Mouse (Mus musculus): ENCODE data around the gene Olfr786. TPM values are rescaled to one million over a fixed set of nuclear protein-coding genes. Genes with fewer than 3 reads are reported as not detected.

Gene Olfr786
- not detected in 2 replicates for polyA plus RNA-seq (2016; fragmentation: Nextera tagmentation; extraction: Ambion mirVana)

DNA sequence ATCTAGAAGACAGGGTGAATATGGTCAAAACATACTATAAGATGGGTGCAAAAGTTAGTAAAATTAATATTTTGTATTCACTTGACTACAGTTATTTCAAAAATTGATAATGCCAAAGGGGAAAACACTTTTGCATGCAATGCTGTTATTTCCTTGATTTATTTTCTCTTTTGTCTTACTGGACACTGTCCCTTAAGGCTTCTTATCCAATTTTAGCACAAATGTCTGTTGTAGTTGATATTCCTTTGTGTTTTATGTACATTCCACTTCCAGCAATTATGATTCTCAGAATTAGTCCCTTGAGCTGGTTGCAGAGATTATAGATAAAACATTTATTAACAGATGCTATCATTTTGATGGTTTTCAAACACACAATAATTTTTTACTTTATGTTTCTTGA is at the start of gene Olfr786:
Gene Olfr786, plus strand, starts transcription at position 301 of the 400 bp plus-strand sequence.
- H3K4me3 ChIP-seq, result no peak within 1 kb of the TSS

DNA sequence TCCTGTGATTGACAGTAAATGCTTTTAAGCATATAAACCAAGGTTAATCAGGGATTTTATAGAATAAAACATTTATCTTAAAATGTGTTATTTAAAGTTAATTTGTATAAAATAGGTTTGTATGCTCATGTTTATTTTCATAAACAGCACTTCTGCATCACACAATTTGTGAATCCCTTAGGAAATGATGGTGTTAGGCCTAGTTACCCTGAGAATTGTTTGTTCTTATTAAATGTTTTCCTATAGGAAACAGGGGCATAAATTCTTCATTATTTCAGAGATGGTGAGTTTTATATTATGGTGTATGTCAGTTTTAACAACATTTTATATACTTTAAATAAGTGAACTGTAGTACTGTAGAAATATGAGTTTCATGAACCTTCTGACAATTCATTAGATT is 43.3 kb upstream of the Olfr786 start, which contains the start of gene Olfr784:
Gene Olfr784, plus strand, starts transcription at position 301 of the 400 bp plus-strand sequence.
- Histone ChIP-seq H3K4me1 (no peaks in the 10 kb centered on the region), H3K4me3 (no peak within 1 kb of the TSS), H3K27me3 (replicated peaks; ENCODE audit: low read depth, poor library complexity, severe bottlenecking) (no peaks in the 10 kb centered on the region), H3K36me3 (replicated peaks) (no peaks in the 10 kb centered on the region), H3K9me3 (no peaks in the 10 kb centered on the region), H3K27ac (replicated peaks) (no peak within 1 kb of the TSS)
- DNase-seq (ENCODE audit: low spot score), result no peak

More for the DNA sequence above, at the start of gene Olfr786:
- H3K36me3 ChIP-seq (replicated peaks), result no peaks in the 10 kb centered on the region
- H3K4me1 ChIP-seq, result no peaks in the 10 kb centered on the region
- H3K27ac ChIP-seq (replicated peaks), result no peak within 1 kb of the TSS
- no peaks in the 10 kb centered on the region for H3K9me3 ChIP-seq
- H3K27me3 ChIP-seq (replicated peaks; ENCODE audit: low read depth, poor library complexity, severe bottlenecking), result no peaks in the 10 kb centered on the region
- DNase-seq (ENCODE audit: low spot score), result no peak

DNA sequence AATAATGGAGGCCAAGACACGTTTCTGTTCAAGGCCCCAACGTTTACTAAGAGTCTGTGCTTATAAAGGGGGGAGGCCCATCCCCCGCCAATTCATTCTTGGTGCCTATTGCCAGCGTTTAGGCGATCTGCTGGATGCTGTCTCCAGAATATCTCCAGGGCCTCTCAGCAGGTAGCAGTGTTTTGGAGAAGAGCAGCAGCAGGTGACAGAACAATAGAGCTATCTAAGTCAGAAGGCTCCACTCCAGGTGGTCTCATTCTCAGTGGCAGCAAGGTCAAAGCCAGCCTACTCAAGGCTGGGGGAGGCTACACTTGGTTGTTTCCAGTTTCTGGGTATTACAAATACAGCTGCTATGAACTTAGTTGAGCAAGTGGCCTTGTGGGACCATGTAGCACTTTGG is 26.2 kb upstream of the Olfr786 start:
- Histone ChIP-seq H3K27me3 (replicated peaks; ENCODE audit: low read depth, poor library complexity, severe bottlenecking) (no peaks in the 10 kb centered on the region), H3K36me3 (replicated peaks) (no peaks in the 10 kb centered on the region), H3K27ac (replicated peaks) (no peak overlapping the region), H3K4me1 (no peaks in the 10 kb centered on the region), H3K9me3 (no peaks in the 10 kb centered on the region), H3K4me3 (no peak overlapping the region)
- DNase-seq (ENCODE audit: low spot score), result no peak
- WGBS, result 47% methylated on average over 5 of the region's 5 CpGs

DNA sequence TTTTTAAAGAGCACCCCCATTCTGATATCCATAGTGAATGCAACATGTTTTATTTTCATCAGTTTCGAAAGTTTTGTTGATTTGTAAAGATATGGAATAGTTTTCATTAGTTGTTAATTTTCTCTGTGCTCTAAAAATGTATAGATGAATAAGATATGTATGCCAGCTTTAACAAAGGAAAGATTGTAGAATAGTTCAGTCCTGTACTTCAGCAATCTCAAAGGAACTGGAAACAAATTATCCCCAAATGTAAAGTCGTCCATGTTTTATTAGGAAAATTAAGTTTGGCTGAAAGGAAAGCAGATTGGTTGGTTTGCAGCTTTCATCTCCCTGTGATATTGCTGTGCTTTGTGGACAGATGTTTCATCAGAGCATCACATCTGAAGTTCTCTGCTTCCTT is 22.0 kb upstream of the Olfr786 start, which contains the start of gene Olfr785:
Gene Olfr785, plus strand, starts transcription at position 301 of the 400 bp plus-strand sequence.
- Histone ChIP-seq H3K4me3 (no peak within 1 kb of the TSS), H3K9me3 (no peaks in the 10 kb centered on the region), H3K36me3 (replicated peaks) (no peaks in the 10 kb centered on the region), H3K4me1 (no peaks in the 10 kb centered on the region), H3K27me3 (replicated peaks; ENCODE audit: low read depth, poor library complexity, severe bottlenecking) (no peaks in the 10 kb centered on the region), H3K27ac (replicated peaks) (no peak within 1 kb of the TSS)
- 85% methylated on average over 2 of the region's 2 CpGs for WGBS
- no peak for DNase-seq (ENCODE audit: low spot score)

DNA sequence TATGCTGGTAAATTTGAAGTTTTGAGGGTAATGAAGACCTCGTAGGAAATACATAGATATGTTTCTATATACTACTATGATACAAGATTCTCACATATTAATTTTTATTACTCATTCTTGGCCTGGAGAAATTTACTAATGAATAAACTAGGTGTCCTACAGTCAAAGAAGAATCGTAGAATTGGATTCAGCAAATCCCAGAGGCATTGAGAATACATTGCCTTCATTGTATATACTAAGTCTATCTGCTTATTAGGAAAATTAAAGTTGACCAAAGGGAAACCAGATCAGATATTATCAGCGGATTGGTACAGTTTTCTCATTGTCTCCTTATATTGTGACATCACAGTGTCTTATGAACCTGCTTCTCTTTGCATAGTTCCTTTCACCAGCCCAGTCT is 34.5 kb downstream of the Olfr786 start, which contains the start of gene Olfr787:
Gene Olfr787, plus strand, starts transcription at position 301 of the 400 bp plus-strand sequence.
- Histone ChIP-seq H3K27me3 (replicated peaks; ENCODE audit: low read depth, poor library complexity, severe bottlenecking) (no peaks in the 10 kb centered on the region), H3K4me3 (no peak within 1 kb of the TSS)
- WGBS, result 87% methylated on average over 3 of the region's 3 CpGs

DNA sequence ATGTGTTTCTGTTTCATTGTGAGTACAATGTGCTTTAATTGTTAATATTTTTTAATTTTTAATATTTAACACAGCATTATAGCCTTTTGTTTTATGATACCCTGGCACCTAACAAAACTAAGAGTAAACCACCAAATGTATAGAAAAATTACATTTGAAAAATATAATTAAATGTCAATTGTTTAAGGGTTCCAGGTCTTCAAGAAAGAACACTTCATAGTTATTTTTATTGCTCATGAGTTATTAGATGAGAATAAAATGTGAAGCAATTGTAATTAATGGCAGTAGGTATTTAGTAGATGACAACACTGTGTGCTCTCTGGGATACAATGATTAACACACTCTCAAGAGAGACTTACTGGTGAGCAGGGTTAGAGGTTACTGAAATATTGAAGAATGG is 43.6 kb downstream of the Olfr786 start, which contains the start of gene Olfr788:
Gene Olfr788, plus strand, starts transcription at position 301 of the 400 bp plus-strand sequence.
- Histone ChIP-seq H3K4me1 (no peaks in the 10 kb centered on the region), H3K36me3 (replicated peaks) (no peaks in the 10 kb centered on the region), H3K27me3 (replicated peaks; ENCODE audit: low read depth, poor library complexity, severe bottlenecking) (no peaks in the 10 kb centered on the region), H3K4me3 (no peak within 1 kb of the TSS), H3K27ac (replicated peaks) (no peak within 1 kb of the TSS), H3K9me3 (no peaks in the 10 kb centered on the region)
- no peak for DNase-seq (ENCODE audit: low spot score)

More for the DNA sequence above, 34.5 kb downstream of the Olfr786 start, which contains the start of gene Olfr787:
- Histone ChIP-seq H3K4me1 (no peaks in the 10 kb centered on the region), H3K36me3 (replicated peaks) (no peaks in the 10 kb centered on the region), H3K9me3 (no peaks in the 10 kb centered on the region), H3K27ac (replicated peaks) (no peak within 1 kb of the TSS)
- DNase-seq (ENCODE audit: low spot score), result no peak

DNA sequence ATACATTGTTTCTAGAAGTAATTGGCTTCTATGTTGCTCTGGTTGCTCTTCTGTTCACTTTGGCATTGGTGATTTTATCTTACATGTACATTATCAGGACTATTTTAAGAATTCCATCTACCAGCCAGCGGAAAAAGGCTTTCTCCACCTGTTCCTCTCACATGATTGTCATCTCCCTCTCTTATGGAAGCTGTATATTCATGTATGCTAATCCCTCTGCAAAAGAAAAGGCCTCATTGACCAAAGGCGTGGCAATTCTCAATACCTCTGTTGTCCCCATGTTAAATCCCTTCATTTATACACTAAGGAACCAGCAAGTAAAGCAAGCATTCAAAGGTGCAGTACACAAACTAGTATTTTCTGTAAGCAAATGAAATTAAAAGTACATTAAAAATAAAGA is 46.1 kb downstream of the Olfr786 start:
- Histone ChIP-seq H3K9me3 (no peaks in the 10 kb centered on the region), H3K4me3 (no peak overlapping the region), H3K27me3 (replicated peaks; ENCODE audit: low read depth, poor library complexity, severe bottlenecking) (no peaks in the 10 kb centered on the region), H3K27ac (replicated peaks) (no peak overlapping the region), H3K4me1 (no peaks in the 10 kb centered on the region), H3K36me3 (replicated peaks) (no peaks in the 10 kb centered on the region)
- no peak for DNase-seq (ENCODE audit: low spot score)
- 71% methylated on average over 2 of the region's 2 CpGs for WGBS

DNA sequence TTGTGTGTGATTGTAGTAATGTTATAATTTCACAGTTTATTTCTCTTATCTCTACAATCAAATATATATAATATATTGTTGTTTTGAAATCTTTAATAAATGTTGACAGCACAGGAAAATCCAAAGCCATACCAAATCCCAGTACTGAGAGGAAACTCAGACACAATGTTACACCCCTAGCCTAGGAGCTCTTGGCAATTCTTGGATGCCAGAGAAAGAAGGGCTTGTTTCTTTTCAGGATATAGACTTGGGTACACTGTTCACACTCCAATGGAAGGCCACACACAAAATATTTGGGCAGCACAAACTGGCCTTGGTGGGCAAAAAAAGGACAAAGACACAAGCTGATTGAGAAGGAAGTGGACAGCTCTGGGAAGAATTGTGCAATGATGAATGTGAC is 46.6 kb downstream of the Olfr786 start:
- H3K36me3 ChIP-seq (replicated peaks), result no peaks in the 10 kb centered on the region
- H3K4me3 ChIP-seq, result no peak overlapping the region
- H3K9me3 ChIP-seq, result no peaks in the 10 kb centered on the region
- no peaks in the 10 kb centered on the region for H3K27me3 ChIP-seq (replicated peaks; ENCODE audit: low read depth, poor library complexity, severe bottlenecking)
- DNase-seq (ENCODE audit: low spot score), result no peak
- H3K4me1 ChIP-seq, result no peaks in the 10 kb centered on the region
- no peak overlapping the region for H3K27ac ChIP-seq (replicated peaks)

DNA sequence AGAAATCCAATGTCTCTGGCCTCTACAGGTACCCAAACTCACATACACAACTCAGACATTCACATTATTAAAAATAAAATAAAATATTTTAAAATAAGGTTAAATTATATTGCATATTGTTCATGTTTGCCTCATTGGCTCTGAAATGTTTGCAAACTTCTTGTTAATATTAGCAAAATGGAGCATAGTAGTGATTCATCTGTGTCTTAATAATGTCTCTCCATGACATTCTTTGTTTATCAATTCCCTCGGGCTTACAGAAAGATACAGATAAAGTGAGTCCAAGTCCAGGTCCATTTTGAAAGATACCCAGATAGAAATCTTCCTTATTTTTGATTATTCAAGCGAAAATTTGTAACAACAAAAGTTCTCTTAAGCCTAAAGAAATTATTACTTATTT is 57.3 kb downstream of the Olfr786 start, which contains the start of gene Olfr789:
Gene Olfr789, plus strand, starts transcription at position 301 of the 400 bp plus-strand sequence.
- DNase-seq (ENCODE audit: low spot score), result no peak
- WGBS, result 75% methylated on average over 2 of the region's 2 CpGs
- Histone ChIP-seq H3K4me1 (no peaks in the 10 kb centered on the region), H3K4me3 (no peak within 1 kb of the TSS), H3K27me3 (replicated peaks; ENCODE audit: low read depth, poor library complexity, severe bottlenecking) (no peaks in the 10 kb centered on the region), H3K27ac (replicated peaks) (no peak within 1 kb of the TSS), H3K9me3 (no peaks in the 10 kb centered on the region), H3K36me3 (replicated peaks) (no peaks in the 10 kb centered on the region)

Other genes starting within 250 kb of the Olfr786 start
- gene Olfr772, start 249.4 kb upstream of the Olfr786 start, polyA plus RNA-seq (2016; fragmentation: Nextera tagmentation; extraction: Ambion mirVana), result not detected in 2 replicates
- not detected in 2 replicates for gene Olfr773, start 239.9 kb upstream of the Olfr786 start, polyA plus RNA-seq (2016; fragmentation: Nextera tagmentation; extraction: Ambion mirVana)
- not detected in 2 replicates for gene Olfr774, start 191.1 kb upstream of the Olfr786 start, polyA plus RNA-seq (2016; fragmentation: Nextera tagmentation; extraction: Ambion mirVana)
- gene Olfr775, start 178.9 kb upstream of the Olfr786 start, polyA plus RNA-seq (2016; fragmentation: Nextera tagmentation; extraction: Ambion mirVana), result not detected in 2 replicates
- gene Olfr776, start 168.2 kb upstream of the Olfr786 start, polyA plus RNA-seq (2016; fragmentation: Nextera tagmentation; extraction: Ambion mirVana), result not detected in 2 replicates
- not detected in 2 replicates for gene Olfr777, start 155.8 kb upstream of the Olfr786 start, polyA plus RNA-seq (2016; fragmentation: Nextera tagmentation; extraction: Ambion mirVana)
- gene Olfr780, start 109.2 kb upstream of the Olfr786 start, polyA plus RNA-seq (2016; fragmentation: Nextera tagmentation; extraction: Ambion mirVana), result not detected in 2 replicates
- gene Olfr781, start 98.5 kb upstream of the Olfr786 start, polyA plus RNA-seq (2016; fragmentation: Nextera tagmentation; extraction: Ambion mirVana), result not detected in 2 replicates
- not detected in 2 replicates for gene Olfr782, start 78.5 kb upstream of the Olfr786 start, polyA plus RNA-seq (2016; fragmentation: Nextera tagmentation; extraction: Ambion mirVana)
- gene Olfr784, start 43.2 kb upstream of the Olfr786 start, polyA plus RNA-seq (2016; fragmentation: Nextera tagmentation; extraction: Ambion mirVana), result 0.05 and 0.06 TPM in 2 replicates
- not detected in 2 replicates for gene Olfr785, start 21.9 kb upstream of the Olfr786 start, polyA plus RNA-seq (2016; fragmentation: Nextera tagmentation; extraction: Ambion mirVana)
- not detected in 2 replicates for gene Olfr787, start 34.6 kb downstream of the Olfr786 start, polyA plus RNA-seq (2016; fragmentation: Nextera tagmentation; extraction: Ambion mirVana)
- gene Olfr788, start 43.7 kb downstream of the Olfr786 start, polyA plus RNA-seq (2016; fragmentation: Nextera tagmentation; extraction: Ambion mirVana), result not detected in 2 replicates
- gene Olfr789, start 57.4 kb downstream of the Olfr786 start, polyA plus RNA-seq (2016; fragmentation: Nextera tagmentation; extraction: Ambion mirVana), result not detected in 2 replicates
- gene Olfr790, start 71.2 kb downstream of the Olfr786 start, polyA plus RNA-seq (2016; fragmentation: Nextera tagmentation; extraction: Ambion mirVana), result not detected in 2 replicates
- not detected in 2 replicates for gene Olfr791, start 94.5 kb downstream of the Olfr786 start, polyA plus RNA-seq (2016; fragmentation: Nextera tagmentation; extraction: Ambion mirVana)
- gene Olfr792, start 111.9 kb downstream of the Olfr786 start, polyA plus RNA-seq (2016; fragmentation: Nextera tagmentation; extraction: Ambion mirVana), result not detected in 2 replicates
- not detected in 2 replicates for gene Olfr794, start 140.3 kb downstream of the Olfr786 start, polyA plus RNA-seq (2016; fragmentation: Nextera tagmentation; extraction: Ambion mirVana)
- gene Olfr796, start 185.3 kb downstream of the Olfr786 start, polyA plus RNA-seq (2016; fragmentation: Nextera tagmentation; extraction: Ambion mirVana), result not detected in 2 replicates
- gene Olfr798, start 200.6 kb downstream of the Olfr786 start, polyA plus RNA-seq (2016; fragmentation: Nextera tagmentation; extraction: Ambion mirVana), result not detected in 2 replicates
- gene Olfr799, start 210.2 kb downstream of the Olfr786 start, polyA plus RNA-seq (2016; fragmentation: Nextera tagmentation; extraction: Ambion mirVana), result not detected in 2 replicates
- gene Olfr800, start 230.4 kb downstream of the Olfr786 start, polyA plus RNA-seq (2016; fragmentation: Nextera tagmentation; extraction: Ambion mirVana), result not detected in 2 replicates
- not detected in 2 replicates for gene Olfr801, start 246.6 kb downstream of the Olfr786 start, polyA plus RNA-seq (2016; fragmentation: Nextera tagmentation; extraction: Ambion mirVana)